Mouse (Mus musculus) heart, adult 2 months (tissue): ENCODE data around the gene Eps8l3. TPM values are rescaled to one million over a fixed set of nuclear protein-coding genes. Genes with fewer than 3 reads are reported as not detected.
"Not testable (repeated sequence)": the region's sequence is repeated elsewhere in the genome, so short reads cannot be mapped to it uniquely, and the experiment has no call there.

Experiments
- DNase-seq, 2 experiments: peaks; one replicate each; pipeline ENCODE4 v3.0.0; 2021
- H3K27ac ChIP-seq: fragments of 200-600 bp; 2 replicates; pipeline ENCODE4 v1.8.1; 2022
- H3K27me3 ChIP-seq: fragments of 200-500 bp; 2 replicates; pipeline ENCODE4 v1.6.1; 2012; ENCODE audit warnings: mild to moderate bottlenecking, low read length, inconsistent platforms, mixed read lengths; ENCODE audit not compliant: control insufficient read depth, insufficient read depth
- H3K36me3 ChIP-seq: fragments of 200-500 bp; 2 replicates; pipeline ENCODE4 v1.6.1; 2012; ENCODE audit warnings: low read length, inconsistent platforms; ENCODE audit not compliant: control insufficient read depth, insufficient read depth
- H3K4me1 ChIP-seq: fragments of 200-500 bp; 2 replicates; pipeline ENCODE4 v1.6.1; 2011; ENCODE audit warnings: low read length; ENCODE audit not compliant: control insufficient read depth, insufficient read depth
- H3K4me3 ChIP-seq: fragments of 200-600 bp; 2 replicates; pipeline ENCODE4 v1.8.1; 2022
- H3K79me2 ChIP-seq: fragments of 200-500 bp; replicated peaks from 2 replicates; pipeline ENCODE4 v1.6.1; 2012; ENCODE audit warnings: mild to moderate bottlenecking, inconsistent platforms, low read length, moderate library complexity, mixed read lengths; ENCODE audit not compliant: control insufficient read depth, insufficient read depth
- H3K9ac ChIP-seq: fragments of 200-500 bp; 2 replicates; pipeline ENCODE4 v1.6.1; 2012; ENCODE audit warnings: low read depth, mild to moderate bottlenecking, control low read depth, inconsistent platforms, low read length, mixed read lengths
- CTCF ChIP-seq: fragments of 200-600 bp; IDR thresholded peaks from 2 replicates; pipeline ENCODE4 v1.8.1; 2022; ENCODE audit warnings: antibody characterized with exemption, mild to moderate bottlenecking, moderate library complexity
- EP300 ChIP-seq: fragments of 200-500 bp; IDR thresholded peaks from 2 replicates; pipeline ENCODE4 v1.6.1; 2011; ENCODE audit warnings: low read depth, low read length, control low read depth; ENCODE audit not compliant: insufficient read depth
- POLR2A ChIP-seq: fragments of 200-500 bp; IDR thresholded peaks from 2 replicates; pipeline ENCODE4 v1.6.1; 2011; ENCODE audit warnings: mild to moderate bottlenecking, low read depth, low read length, control low read depth; ENCODE audit not compliant: insufficient read depth
- WGBS: fragments of 180-500 bp; shearing (Covaris S2); methylation state at CpG from one replicate; pipeline ENCODE4 v1.1.7; 2018; 5-methylcytosine and 5-hydroxymethylcytosine counted together
- intact Hi-C: fragments of 180-260 bp; cut with DNase I; formaldehyde crosslinking; loops from one replicate; pipeline ENCODE4 v1.15.1; 2025
- polyA plus RNA-seq: library from polyadenylated mRNA; depleted of rRNA; stranded (reverse); fragments of >200 nt; gene quantifications from 2 replicates; pipeline ENCODE4 v1.2.3, GENCODE M21; 2012
- total RNA-seq, 2 experiments: library from RNA; stranded (reverse); gene quantifications; 2 replicates each; pipeline ENCODE4 v1.2.3; 2021

Eps8l3 gene
- total and polyA plus RNA-seq, 3 experiments: not detected

DNA sequence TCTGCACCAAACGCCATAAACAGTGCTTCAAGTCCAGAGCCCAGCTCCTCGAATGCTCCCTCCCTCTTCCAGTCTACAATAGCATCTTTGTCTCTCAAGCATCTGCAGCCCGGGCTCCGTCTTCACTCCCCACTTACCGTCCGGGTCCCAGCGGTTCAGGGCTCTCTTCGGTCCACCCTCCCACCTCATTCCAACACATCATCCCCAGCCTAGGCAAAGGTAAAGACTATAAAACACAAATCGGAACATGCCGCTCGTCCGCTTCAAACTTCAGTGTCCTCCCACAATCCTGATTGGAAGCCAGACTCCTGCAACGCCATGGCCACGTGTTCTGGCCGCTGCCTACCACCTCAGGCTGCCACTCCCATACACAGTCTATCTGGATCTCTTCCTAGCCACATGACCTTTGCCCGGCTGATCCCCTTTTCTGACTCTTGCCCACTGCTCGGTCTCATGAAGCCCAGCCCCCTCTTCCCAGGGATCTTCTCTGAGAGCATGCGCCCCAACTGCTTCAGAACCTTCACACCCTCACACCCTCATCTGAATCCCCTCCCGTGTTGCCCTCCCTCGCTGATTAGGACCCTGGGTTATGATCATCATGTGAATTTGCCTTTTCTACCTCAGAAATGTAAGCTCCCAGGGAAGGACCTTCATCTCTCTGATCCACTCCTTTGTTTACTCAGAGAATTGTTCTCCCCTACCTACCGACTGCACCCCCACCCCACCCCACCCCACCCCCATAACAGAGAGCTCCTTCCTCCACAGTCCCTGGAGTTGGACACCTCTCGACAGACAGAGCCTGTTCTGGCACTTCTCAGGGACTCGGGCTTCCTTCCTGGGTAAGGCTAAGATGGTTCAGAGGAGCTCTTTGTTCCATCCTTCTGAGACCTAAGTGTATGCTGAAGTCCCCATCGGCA, 3.4 kb upstream of the Eps8l3 start:
- TF ChIP-seq CTCF: no peak
- TF ChIP-seq POLR2A: no peak
- TF ChIP-seq EP300: no peak
- intact Hi-C loops: no loop called here
- peaks cover 4% of the 10 kb centered on the region for H3K4me1 ChIP-seq
- H3K9ac ChIP-seq: no peak overlapping the region
- no peak for DNase-seq
- no peaks in the 10 kb centered on the region for H3K79me2 ChIP-seq
- 66% methylated on average over 24 of the region's 24 CpGs for WGBS
- no peaks in the 10 kb centered on the region for H3K36me3 ChIP-seq
- no peak overlapping the region for H3K4me3 ChIP-seq
- H3K27me3 ChIP-seq: no peaks in the 10 kb centered on the region
- H3K27ac ChIP-seq: no peak overlapping the region

DNA sequence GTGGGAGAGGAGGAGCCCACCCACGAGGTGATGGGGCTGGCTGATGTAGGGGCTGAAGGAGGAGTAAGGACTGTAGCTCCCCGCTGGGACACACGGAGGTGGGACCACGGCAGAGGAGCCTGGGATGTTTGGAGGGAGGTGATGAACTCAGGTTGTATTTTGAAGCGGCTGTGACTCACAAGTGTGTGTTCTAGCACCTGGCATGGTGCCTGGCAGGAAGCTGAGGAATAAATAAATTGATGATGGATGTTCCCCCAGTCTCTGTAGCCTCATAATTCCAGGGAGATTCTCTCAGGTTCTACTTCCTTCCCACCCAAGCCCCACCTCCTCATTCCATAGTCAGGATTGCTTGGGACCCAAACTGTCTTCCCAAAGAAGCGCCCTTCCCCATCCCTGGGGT, 1.8 kb upstream of the Eps8l3 start:
- H3K27ac ChIP-seq: no peak overlapping the region
- no peaks in the 10 kb centered on the region for H3K36me3 ChIP-seq
- DNase-seq: no peak
- TF ChIP-seq EP300 (no peak), CTCF (no peak), POLR2A (no peak)
- intact Hi-C loops: no loop called here
- H3K79me2 ChIP-seq: no peaks in the 10 kb centered on the region
- no peak overlapping the region for H3K9ac ChIP-seq
- H3K4me3 ChIP-seq: no peak overlapping the region
- H3K27me3 ChIP-seq: no peaks in the 10 kb centered on the region
- WGBS: 60% methylated on average over 6 of the region's 6 CpGs
- H3K4me1 ChIP-seq: peaks cover 4% of the 10 kb centered on the region

- no peaks in the 10 kb centered on the region for H3K79me2 ChIP-seq
- intact Hi-C loops: no loop called here
- peak in 1 of 2 experiments; percentile 38 for DNase-seq
Observed at GRCm38 (mm10) chr3:107877747-107878736, 1.0 kb downstream of the Eps8l3 start.

DNA sequence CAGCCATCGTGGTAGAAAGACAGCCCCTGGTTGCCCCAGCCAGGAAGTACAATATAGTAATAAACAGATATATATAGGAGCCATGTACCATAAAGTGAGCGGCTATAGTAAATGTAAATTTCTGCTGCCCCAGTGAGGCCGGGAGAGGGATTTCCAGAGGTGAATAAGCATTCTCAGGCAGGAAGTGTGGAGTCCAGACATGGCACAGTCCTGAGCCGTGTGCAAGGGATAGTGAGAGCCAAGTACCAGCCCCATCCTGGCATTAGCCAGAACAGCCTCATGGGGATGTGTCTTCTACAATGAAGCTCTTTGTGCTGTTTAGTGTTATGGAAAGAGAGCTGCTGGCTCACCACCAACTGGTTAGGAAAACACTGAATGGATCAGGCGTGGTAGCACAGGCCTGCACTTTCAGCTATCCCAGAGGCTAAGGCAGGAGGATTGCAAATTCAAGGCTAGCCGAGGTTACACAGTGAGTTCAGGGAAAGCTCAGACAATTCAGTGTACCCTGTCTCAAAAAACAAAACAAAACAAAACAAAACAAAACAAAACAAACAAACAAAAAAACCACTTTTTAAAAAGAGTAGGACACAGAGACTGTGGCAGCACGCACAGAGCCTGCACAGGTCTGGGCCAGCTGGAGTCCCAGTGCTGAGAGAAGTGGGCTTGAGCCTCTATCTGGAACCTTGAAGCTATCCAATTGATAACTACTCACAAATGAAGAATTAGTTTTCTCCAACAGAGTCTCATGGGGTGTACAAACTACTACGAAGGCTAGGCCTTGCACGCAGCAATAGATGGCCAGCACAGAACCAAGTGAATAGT, 10.9 kb downstream of the Eps8l3 start:
- 67% methylated on average over 9 of the region's 9 CpGs for WGBS
- Histone ChIP-seq H3K36me3 (no peaks in the 10 kb centered on the region), H3K27ac (no peak overlapping the region; the same call in none of the 2 replicates), H3K27me3 (no peaks in the 10 kb centered on the region), H3K4me3 (no peak overlapping the region), H3K9ac (no peak overlapping the region), H3K4me1 (no peaks in the 10 kb centered on the region; the same call in 1 of the 2 replicates), H3K79me2 (no peaks in the 10 kb centered on the region)
- DNase-seq: peak in 1 of 2 experiments; percentile 27
- intact Hi-C loops: no loop called here
- TF ChIP-seq EP300: 0 out of 2 replicates have a peak, but pooled peaks have one; percentile 17
- TF ChIP-seq CTCF: no peak
- TF ChIP-seq POLR2A: no peak

More at GRCm38 (mm10) chr3:107877747-107878736, 1.0 kb downstream of the Eps8l3 start:
- TF ChIP-seq CTCF (no peak), POLR2A (no peak), EP300 (no peak)
- H3K27me3 ChIP-seq: no peaks in the 10 kb centered on the region
- no peak overlapping the region for H3K9ac ChIP-seq
- H3K27ac ChIP-seq: peak overlapping the region; percentile 43
- H3K4me1 ChIP-seq: peaks cover 4% of the 10 kb centered on the region
- WGBS: 55% methylated on average over 12 of the region's 12 CpGs
- no peak overlapping the region for H3K4me3 ChIP-seq
- no peaks in the 10 kb centered on the region for H3K36me3 ChIP-seq

GRCm38 (mm10) chr3:107889236-107889635, 12.2 kb downstream of the Eps8l3 start:
- H3K36me3 ChIP-seq, H3K4me3 ChIP-seq, H3K79me2 ChIP-seq, H3K27ac ChIP-seq, intact Hi-C loops, H3K4me1 ChIP-seq, H3K9ac ChIP-seq, H3K27me3 ChIP-seq, DNase-seq: not testable (repeated sequence)
- 92% methylated on average over 2 of the region's 2 CpGs for WGBS
